Mouse (Mus musculus): ENCODE data around the gene Ttc5.
"Not testable (repeated sequence)": the region's sequence is repeated elsewhere in the genome, so short reads cannot be mapped to it uniquely, and the experiment has no call there.

Ttc5 gene

DNA sequence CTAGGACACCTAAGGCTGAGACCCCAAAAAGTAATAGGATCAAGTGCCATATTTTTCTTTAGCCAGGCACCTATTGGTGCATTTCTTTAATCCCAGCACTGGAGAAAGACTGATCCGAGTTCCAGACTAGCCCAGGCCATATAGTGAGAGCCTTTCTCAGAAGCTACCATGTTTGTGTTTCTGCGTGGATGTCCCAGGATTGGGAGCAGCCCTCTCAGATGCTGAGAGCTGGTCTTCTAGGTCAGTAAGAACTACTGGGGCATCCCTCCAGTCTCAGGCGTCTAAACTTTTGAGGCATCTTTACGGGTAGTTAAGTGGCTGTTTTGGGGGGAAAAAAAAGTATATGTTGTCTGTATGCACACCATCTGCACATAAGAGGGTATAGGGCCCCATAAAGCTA, 10.6 kb upstream of the Ttc5 start:
- POLR2A ChIA-PET: interaction anchor here in 3 of 4 experiments (0.7 to 4.5 kb wide), 5 partner anchors 10 to 116 kb away, joined by 3 to 21 read pairs (median 5); partner anchors contain the start of genes Ccnb1ip1 (in 2 of the 3), Parp2 (in 2 of the 3) and Ttc5 (in 2 of the 3)

DNA sequence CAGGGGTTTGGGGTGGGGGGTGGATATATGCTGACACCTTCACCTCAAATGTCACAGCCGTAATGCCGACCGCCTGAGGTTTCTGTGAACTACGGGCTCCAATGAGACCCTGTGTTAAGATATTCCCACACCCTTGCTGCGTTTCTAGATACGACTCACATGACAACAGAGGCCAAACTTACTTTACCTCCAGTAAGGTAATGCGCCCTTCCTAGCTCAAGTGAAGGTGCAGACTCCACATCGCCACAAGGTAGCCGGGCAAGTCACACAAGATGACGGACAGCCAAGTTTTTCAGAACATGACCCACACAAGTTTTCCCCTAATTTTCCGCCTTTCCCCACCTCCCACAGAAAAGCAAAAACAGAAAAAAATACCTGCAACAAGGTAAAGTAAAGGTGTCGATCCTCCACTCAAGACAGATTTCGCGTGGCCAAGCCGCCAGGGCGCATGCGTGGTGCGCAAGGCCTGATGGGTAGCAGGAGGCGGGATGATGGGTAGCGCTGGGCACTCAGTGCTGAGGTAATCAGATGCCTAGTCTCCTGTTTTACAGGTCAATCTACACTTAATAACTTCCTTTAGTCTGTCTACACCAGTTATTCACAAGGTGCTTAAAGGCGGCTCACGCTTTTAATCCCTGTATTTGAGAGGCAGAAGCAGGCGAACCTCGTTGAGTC, 10.1 kb upstream of the Ttc5 start:
- CTCF ChIA-PET: interaction anchor here in 2 of 4 experiments (0.6 to 3.1 kb wide), 2 partner anchors 10 to 13 kb away, joined by 3 to 10 read pairs; partner anchors contain the start of gene Ttc5 (in 1 of the 2)
- POLR2A ChIA-PET: interaction anchor here (1.3 to 4.5 kb wide), 4 partner anchors 10 to 12 kb away, joined by 3 to 21 read pairs (median 6); partner anchors contain the start of genes Ttc5 (in 3 of the 4), Ccnb1ip1 (in 1 of the 4) and Parp2 (in 1 of the 4)

More for the DNA sequence above, 10.6 kb upstream of the Ttc5 start:
- CTCF ChIA-PET: interaction anchor here in 3 of 4 experiments (0.6 to 3.1 kb wide), 3 partner anchors 10 to 14 kb away, joined by 3 to 10 read pairs (median 3); partner anchors contain the start of gene Ttc5 (in 2 of the 3)

DNA sequence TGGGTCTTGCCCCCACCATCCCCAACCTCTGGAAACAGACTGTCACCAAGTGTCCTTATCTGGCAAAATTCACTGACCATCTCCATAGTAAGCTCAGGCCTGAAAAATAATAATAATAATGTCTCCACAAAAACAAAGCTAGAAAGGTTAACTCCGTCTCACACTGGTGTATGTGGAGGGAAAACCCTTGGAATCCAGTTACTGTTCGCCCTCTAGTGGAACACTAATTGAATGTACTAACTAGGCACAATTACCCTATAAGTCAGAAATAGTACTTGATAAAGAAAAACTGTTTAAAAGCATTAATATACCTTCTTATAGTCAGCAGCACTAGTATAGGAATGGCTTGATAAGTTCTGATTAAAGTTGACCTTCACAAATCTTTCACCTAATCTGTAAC, 2.8 kb upstream of the Ttc5 start:
- ChIA-PET CTCF (interaction anchor here in 2 of 4 experiments (0.5 to 1.5 kb wide), 2 partner anchors 11 to 435 kb away, joined by 4 read pairs; no protein-coding TSS in a partner anchor), POLR2A (interaction anchor here in 3 of 4 experiments (0.6 to 1.1 kb wide), 5 partner anchors 10 to 1330 kb away, joined by 3 to 5 read pairs (median 3); no protein-coding TSS in a partner anchor)

DNA sequence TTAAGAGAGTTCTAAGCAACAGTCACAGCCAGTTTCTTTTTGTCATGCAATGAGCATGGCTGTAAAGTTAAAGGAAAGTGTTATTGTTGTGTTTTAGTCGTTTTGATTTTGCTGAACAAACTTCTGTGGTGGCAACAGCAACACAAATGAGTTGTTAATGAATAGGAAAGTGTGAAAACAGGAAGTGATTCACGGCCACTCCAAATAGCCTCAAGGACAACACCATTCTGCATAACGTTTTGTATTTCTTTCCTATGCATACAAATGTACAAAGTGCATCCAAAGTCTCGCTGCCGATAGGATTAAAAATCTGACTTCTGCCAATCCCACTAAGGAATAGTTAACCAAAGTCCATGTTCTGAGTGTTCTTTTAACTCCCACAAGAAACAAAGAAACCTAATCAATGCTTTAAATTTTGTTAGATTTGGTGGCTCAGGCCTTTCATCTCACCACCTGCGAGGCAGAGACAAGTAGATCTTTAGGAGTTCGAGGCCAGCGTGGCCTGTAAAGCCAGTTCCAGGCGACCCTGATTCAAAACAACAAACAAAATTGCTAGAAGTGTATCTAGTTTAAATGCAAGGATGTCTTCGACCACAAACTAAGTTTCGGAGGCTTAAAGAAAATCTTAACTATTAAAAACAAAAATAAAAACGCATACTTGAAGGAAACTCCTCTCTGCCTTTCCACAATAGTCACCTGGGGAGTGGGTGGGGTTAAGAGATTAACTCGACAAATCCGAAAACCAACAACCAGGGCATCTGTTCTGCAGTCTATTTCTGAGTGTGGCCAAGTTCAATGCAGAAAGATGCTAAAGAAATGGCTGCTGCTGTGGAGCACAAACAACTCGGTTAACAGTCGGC, 698 bp downstream of the Ttc5 start:
- ChIA-PET POLR2A (interaction anchor here (0.9 to 1.4 kb wide), 10 partner anchors 9 to 299 kb away, joined by 3 to 6 read pairs (median 4); partner anchors contain the start of genes Ccnb1ip1 (in 1 of the 4), Parp2 (in 1 of the 4), Pip4p1 (in 1 of the 4) and Pnp (in 1 of the 4)), CTCF (interaction anchor here in 3 of 4 experiments (0.6 to 1.8 kb wide), 9 partner anchors 10 to 314 kb away, joined by 3 to 10 read pairs (median 3); no protein-coding TSS in a partner anchor)

DNA sequence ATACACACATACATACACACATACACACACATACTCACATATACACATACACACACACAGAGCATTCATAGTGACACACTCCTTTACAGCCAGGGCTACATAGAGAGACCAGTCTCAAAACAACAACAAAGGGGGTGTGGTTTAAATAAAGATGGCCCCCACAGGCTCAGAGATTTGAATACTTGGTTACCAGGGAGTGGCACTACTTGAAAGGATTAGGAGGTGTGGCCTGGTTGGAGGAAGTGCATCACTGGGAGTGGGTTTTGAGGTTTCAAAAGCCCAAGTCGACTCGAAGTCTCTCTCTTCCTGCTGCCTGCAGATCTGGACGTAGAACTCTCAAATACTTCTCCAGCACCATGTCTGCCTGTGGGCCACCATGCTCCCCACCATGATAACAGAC, 3.2 kb downstream of the Ttc5 start:
- POLR2A ChIA-PET: interaction anchor here in 1 of 4 experiments (0.5 kb wide), 1 partner anchor 13 kb away, joined by 3 read pairs; no protein-coding TSS in a partner anchor

DNA sequence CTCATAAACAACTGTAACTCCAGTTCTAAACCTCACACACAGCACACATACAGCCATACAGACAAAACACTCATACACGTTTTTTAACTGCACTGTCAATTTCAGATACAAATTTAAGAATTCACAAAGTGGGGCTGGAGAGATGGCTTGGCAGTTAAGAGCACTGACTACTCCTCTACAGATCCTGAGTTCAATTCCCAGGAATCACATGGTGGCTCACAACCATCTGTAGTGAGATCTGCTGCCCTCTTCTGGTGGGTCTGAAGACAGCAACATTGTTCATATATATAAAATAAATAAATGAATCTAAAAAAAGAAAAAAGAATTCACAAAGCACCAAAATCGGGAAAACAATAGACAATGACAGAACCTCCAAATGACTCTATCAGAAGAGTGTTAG, 14.0 kb downstream of the Ttc5 start:
- POLR2A ChIA-PET: no interaction called here
- CTCF ChIA-PET: no interaction called here

More for the DNA sequence above, 3.2 kb downstream of the Ttc5 start:
- CTCF ChIA-PET: interaction anchor here in 1 of 4 experiments (0.6 kb wide), 1 partner anchor 14 kb away, joined by 3 read pairs; no protein-coding TSS in a partner anchor

DNA sequence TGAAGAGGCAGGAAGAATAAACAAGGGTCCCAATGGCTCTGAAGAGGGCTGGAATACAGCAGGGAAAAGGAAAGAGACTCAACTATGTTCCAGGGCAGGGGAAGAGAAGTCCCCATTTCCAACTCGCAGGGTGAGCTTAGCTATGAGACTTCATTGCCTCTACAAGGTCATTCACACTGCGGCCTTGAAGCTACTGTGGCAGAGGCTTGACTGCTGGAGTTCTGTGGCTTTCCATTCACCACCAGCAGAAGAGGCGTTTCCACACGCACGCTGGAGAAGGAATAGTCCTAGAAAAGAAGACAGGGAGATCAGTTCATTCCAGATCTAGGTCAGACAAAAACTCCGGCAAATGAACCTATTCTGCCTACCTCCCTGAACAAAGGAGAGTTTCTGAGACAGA, 19.6 kb downstream of the Ttc5 start:
- CTCF ChIA-PET: no interaction called here
- POLR2A ChIA-PET: no interaction called here

DNA sequence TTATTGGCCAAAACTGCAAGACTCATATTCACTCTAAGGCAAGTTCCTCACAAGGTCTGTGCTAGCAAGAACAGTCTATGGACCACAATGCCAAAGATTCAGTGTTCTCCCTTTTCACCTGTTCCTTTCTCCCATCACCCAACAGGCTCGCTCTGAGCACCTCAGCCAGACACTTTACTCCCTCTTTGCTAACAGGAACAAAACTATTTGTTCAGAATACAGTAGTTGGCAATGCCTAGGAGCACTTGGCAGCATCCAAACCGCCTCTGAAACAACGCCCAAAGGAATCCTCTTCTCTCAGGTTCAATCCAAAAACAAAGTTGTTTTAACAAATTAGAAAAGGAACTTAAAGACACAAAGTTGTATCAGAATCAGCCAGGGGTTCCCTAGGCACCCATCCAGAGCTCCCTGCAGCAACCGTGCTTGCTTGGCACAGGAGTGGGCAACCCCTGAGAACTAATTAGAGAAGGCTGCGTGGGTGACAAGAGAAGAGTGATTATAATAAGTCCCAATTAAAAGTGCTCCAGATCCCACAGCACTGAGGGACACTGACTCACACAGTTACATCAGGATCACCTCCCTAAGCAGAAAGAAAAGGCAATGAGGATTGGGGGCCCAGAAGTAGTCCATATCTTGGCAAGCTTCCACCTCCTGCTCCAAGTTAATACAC, 26.8 kb downstream of the Ttc5 start:
- ChIA-PET POLR2A (interaction anchor here in 1 of 4 experiments (0.7 kb wide), 1 partner anchor 14 kb away, joined by 6 read pairs; no protein-coding TSS in a partner anchor), CTCF (no interaction called here)

DNA sequence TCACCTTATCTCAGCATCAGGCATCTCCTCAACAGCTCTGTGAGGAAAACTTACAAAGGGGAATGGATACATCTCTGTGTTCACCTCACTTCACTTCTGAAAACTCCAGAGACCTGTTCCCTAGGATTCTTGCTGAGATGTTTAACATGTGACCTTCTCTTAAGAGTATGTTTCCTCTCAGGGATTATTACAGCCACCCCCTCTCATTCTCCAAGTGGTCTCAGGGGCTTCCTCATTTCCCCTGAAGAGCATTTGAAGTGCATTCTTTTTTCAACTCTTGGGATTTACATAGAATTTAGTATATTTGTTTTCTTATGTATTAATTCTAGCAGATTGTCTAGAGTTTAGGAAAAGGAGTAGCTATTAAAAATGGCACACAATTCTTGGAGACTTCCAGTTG, 40.3 kb downstream of the Ttc5 start, which contains the start of gene Olfr749:
TSS of gene Olfr749 (minus strand) at position 101 of the 400 bp plus-strand sequence.
- CTCF ChIA-PET: interaction anchor here in 1 of 4 experiments (0.6 kb wide), 1 partner anchor 42 kb away, joined by 3 read pairs; no protein-coding TSS in a partner anchor
- POLR2A ChIA-PET: no interaction called here

DNA sequence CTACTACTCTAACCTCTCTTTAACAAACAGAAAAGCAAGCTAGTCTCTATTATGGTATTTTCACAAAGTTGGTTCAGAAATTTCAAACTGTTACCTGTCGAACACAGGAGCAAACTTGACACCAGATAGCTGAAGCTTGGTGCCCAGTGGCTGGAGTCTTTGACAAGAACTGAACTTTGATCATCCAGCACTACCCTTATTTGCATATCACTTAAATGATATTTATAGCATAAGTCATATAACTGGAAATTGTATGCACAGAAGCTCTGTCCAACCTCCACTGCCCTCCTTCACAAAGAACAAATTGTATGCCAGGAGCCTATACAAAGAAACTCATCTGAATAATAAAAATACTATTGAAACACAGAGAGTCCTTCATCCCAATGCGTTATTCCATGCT, 43.7 kb downstream of the Ttc5 start:
- CTCF ChIA-PET: interaction anchor here in 1 of 4 experiments (0.6 kb wide), 1 partner anchor 11 kb away, joined by 5 read pairs; no protein-coding TSS in a partner anchor
- POLR2A ChIA-PET: interaction anchor here in 1 of 4 experiments (0.6 kb wide), 1 partner anchor 1384 kb away, joined by 3 read pairs; no protein-coding TSS in a partner anchor

DNA sequence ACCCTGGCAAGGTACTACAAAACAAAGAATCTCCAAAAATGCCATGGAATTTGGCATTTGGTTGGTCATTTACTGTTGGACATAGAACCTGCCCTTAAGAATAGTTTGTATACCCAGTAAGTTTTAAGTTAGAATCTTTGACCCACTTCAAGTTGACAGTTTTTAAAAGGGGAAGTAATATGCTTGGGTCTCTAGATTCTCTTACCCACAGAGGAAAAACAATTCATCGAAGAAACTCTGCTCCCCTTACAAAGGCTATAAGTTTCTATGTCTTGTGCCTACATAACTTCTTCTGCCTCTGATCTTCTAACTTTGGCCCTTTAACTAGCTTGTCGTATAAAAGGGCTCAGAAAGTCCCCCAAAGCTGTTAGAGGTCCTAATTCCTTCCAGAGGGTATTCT, 45.0 kb downstream of the Ttc5 start:
- CTCF ChIA-PET: no interaction called here
- POLR2A ChIA-PET: no interaction called here

DNA sequence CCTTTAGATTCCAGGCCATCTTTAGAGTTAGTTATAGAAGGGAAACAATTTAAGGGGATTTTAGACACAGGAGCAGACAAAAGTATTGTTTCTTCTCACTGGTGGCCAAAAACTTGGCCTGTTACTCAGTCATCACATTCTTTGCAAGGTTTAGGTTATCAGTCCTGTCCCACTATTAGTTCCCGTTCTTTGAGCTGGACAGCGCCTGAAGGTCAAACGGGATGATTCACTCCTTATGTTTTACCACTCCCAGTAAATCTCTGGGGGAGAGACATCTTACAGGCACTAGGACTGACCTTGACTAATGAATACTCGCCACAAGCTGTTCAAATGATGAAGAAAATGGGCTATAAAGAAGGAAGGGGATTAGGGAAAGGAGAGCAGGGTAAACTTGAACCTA, 62.9 kb downstream of the Ttc5 start:
- CTCF ChIA-PET: not testable (repeated sequence)

DNA sequence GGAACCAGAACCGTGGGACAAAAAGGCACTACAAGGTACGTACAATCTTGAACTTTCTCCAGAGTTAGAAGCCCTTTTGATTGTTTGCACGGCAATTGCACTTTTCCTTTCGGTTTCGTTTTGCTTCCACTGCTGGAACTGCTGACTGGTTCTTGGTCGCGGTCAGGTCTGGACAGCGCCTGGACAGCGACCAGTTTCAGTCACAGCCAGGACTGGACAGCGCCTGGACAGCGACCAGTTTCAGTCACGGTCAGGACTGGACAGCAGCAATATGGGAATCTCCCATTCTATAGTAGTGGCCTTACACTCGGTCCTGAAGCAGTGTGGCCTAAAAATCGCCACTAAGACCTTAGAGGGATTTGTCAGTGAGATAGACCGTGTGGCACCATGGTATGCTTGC, 65.4 kb downstream of the Ttc5 start:
- POLR2A ChIA-PET, CTCF ChIA-PET: not testable (repeated sequence)

More for the DNA sequence above, 62.9 kb downstream of the Ttc5 start:
- POLR2A ChIA-PET: not testable (repeated sequence)

All from embryonic stem cell, embryonic (primary cell).